8 mouse cellular contexts compared by ENCODE assay signal in genomic region chr10:128148789-128149365, GRCm38 (mm10). TPM values are rescaled to one million over a fixed set of nuclear protein-coding genes. Genes with fewer than 3 reads are reported as not detected.
DNase-seq lines count a peak whose midpoint lies in the region; ATAC-seq and TF ChIP-seq lines count a peak whose summit lies in the region.
"Had no signal": no experiment of that assay in that cellular context is flagged by ENCODE, and none has a peak within 500 bp of the region (broad histone marks: within the 10 kb centered on the region; RNA-seq: fewer than 3 reads in every experiment).

No protein-coding gene starts in this region.

- TF ChIP-seq CTCF in kidney, postnatal 0 days (IDR thresholded peaks at IDR 0.05; ENCODE audit: low read depth), result no peak
- no peak for TF ChIP-seq CTCF in lung, postnatal 0 days (IDR thresholded peaks at IDR 0.05)

- 71% methylated on average over 5 of the region's 5 CpGs for WGBS in kidney, postnatal 0 days
- WGBS in embryonic facial prominence, embryonic 12.5 days, result 91% methylated on average over 5 of the region's 5 CpGs
- WGBS in heart, embryonic 16.5 days, result 79% methylated on average over 5 of the region's 5 CpGs
- 71% methylated on average over 5 of the region's 5 CpGs for WGBS in lung, postnatal 0 days

- H3K4me2 ChIP-seq in kidney, postnatal 0 days (ENCODE audit: low read length), result peak overlapping the region; percentile 18; the same call in 1 of the 2 replicates
- peak overlapping the region; percentile 23; the same call in 1 of the 2 replicates for H3K4me2 ChIP-seq in embryonic facial prominence, embryonic 12.5 days (replicated peaks)
- peak overlapping the region; percentile 44 for H3K4me2 ChIP-seq in heart, embryonic 16.5 days (ENCODE audit: low read depth, low read length)
- peak overlapping the region; percentile 33; the same call in 1 of the 2 replicates for H3K4me2 ChIP-seq in lung, postnatal 0 days (replicated peaks; ENCODE audit: low read depth, low read length)

- DNase-seq in kidney, postnatal 0 days (ENCODE audit: low spot score), result no peak
- no peak for DNase-seq in kidney, adult 8-10 months
- DNase-seq in lung, postnatal 0 days (ENCODE audit: low spot score), result peak; percentile 74
- DNase-seq in testis, postnatal 14 days (ENCODE audit: low spot score), result no peak
- no peak for DNase-seq in T-cell, adult 2 months (ENCODE audit: low spot score)

- H3K9me3 ChIP-seq in kidney, postnatal 0 days (replicated peaks; ENCODE audit: low read length), result no peaks in the 10 kb centered on the region
- no peaks in the 10 kb centered on the region for H3K9me3 ChIP-seq in embryonic facial prominence, embryonic 12.5 days
- no peaks in the 10 kb centered on the region for H3K9me3 ChIP-seq in heart, embryonic 16.5 days (replicated peaks; ENCODE audit: control insufficient read depth, low read length)
- no peaks in the 10 kb centered on the region for H3K9me3 ChIP-seq in lung, postnatal 0 days (ENCODE audit: low read length)
- H3K9me3 ChIP-seq: neural tube, embryonic 13.5 days had no signal

- no peak overlapping the region for H3K4me3 ChIP-seq in kidney, postnatal 0 days (replicated peaks; ENCODE audit: low read depth, low read length)
- H3K4me3 ChIP-seq in embryonic facial prominence, embryonic 12.5 days, result no peak overlapping the region
- H3K4me3 ChIP-seq in heart, embryonic 16.5 days (ENCODE audit: low read length), result no peak overlapping the region
- no peak overlapping the region for H3K4me3 ChIP-seq in lung, postnatal 0 days (ENCODE audit: low read depth, low read length)
- H3K4me3 ChIP-seq: neural tube, embryonic 13.5 days had no signal

- no peak overlapping the region for H3K9ac ChIP-seq in kidney, postnatal 0 days (ENCODE audit: low read depth, low read length)
- H3K9ac ChIP-seq in embryonic facial prominence, embryonic 12.5 days, result no peak overlapping the region
- H3K9ac ChIP-seq in heart, embryonic 16.5 days (ENCODE audit: low read length), result peak overlapping the region; percentile 57
- no peak overlapping the region; the same call in 1 of the 2 replicates for H3K9ac ChIP-seq in lung, postnatal 0 days (replicated peaks; ENCODE audit: low read depth)
- H3K9ac ChIP-seq: neural tube, embryonic 13.5 days had no signal

- no peaks in the 10 kb centered on the region for H3K27me3 ChIP-seq in kidney, postnatal 0 days (ENCODE audit: insufficient read depth, low read length)
- H3K27me3 ChIP-seq in embryonic facial prominence, embryonic 12.5 days, result no peaks in the 10 kb centered on the region
- H3K27me3 ChIP-seq in heart, embryonic 16.5 days (ENCODE audit: control insufficient read depth, insufficient read depth, low read length), result no peaks in the 10 kb centered on the region
- no peaks in the 10 kb centered on the region for H3K27me3 ChIP-seq in lung, postnatal 0 days (replicated peaks; ENCODE audit: insufficient read depth, low read length)
- H3K27me3 ChIP-seq: neural tube, embryonic 13.5 days had no signal

- peaks cover 7% of the 10 kb centered on the region; the same call in 1 of the 2 replicates for H3K4me1 ChIP-seq in kidney, postnatal 0 days (replicated peaks; ENCODE audit: insufficient read depth, low read length)
- peaks cover 8% of the 10 kb centered on the region for H3K4me1 ChIP-seq in embryonic facial prominence, embryonic 12.5 days
- peaks cover 30% of the 10 kb centered on the region for H3K4me1 ChIP-seq in heart, embryonic 16.5 days (ENCODE audit: control insufficient read depth, insufficient read depth, low read length)
- peaks cover 13% of the 10 kb centered on the region; the same call in 1 of the 2 replicates for H3K4me1 ChIP-seq in lung, postnatal 0 days (ENCODE audit: insufficient read depth, low read depth, low read length)
- H3K4me1 ChIP-seq: neural tube, embryonic 13.5 days had no signal

- peak overlapping the region; percentile 80 for H3K27ac ChIP-seq in kidney, postnatal 0 days
- 0 out of 2 replicates have a peak overlapping the region, but pooled peaks have one; percentile 57 for H3K27ac ChIP-seq in embryonic facial prominence, embryonic 12.5 days
- H3K27ac ChIP-seq in heart, embryonic 16.5 days (ENCODE audit: low read length), result peak overlapping the region; percentile 94
- H3K27ac ChIP-seq in lung, postnatal 0 days (ENCODE audit: low read length), result peak overlapping the region; percentile 82

- TF ChIP-seq EP300 in lung, postnatal 0 days (IDR thresholded peaks at IDR 0.05), result no peak

- H3K36me3 ChIP-seq in kidney, postnatal 0 days (ENCODE audit: insufficient read depth, low read length), result peaks cover 11% of the 10 kb centered on the region
- H3K36me3 ChIP-seq in embryonic facial prominence, embryonic 12.5 days, result peaks cover 37% of the 10 kb centered on the region
- peaks cover 13% of the 10 kb centered on the region for H3K36me3 ChIP-seq in heart, embryonic 16.5 days (ENCODE audit: control insufficient read depth, insufficient read depth)
- 0 out of 2 replicates have a peak, but pooled peaks cover 3% of the 10 kb centered on the region for H3K36me3 ChIP-seq in lung, postnatal 0 days (ENCODE audit: insufficient read depth, low read length)
- H3K36me3 ChIP-seq: neural tube, embryonic 13.5 days had no signal

- no peak for ATAC-seq in kidney, postnatal 0 days (replicated peaks; ENCODE audit: low FRiP score, low read depth)
- no peak for ATAC-seq in embryonic facial prominence, embryonic 12.5 days (ENCODE audit: insufficient number of reproducible peaks, insufficient read depth, low FRiP score, low TSS enrichment)
- no peak for ATAC-seq in heart, embryonic 16.5 days (replicated peaks; ENCODE audit: extremely low read depth, insufficient read depth, low FRiP score)
- ATAC-seq in lung, postnatal 0 days, result no peak; the same call in 1 of the 2 replicates

RNA-seq across cellular contexts. Expression of gene Rbms2, which starts 31.2 kb away (rescaled TPM):
- 27.0 and 30.0 TPM in 2 replicates for polyA plus RNA-seq in kidney, postnatal 0 days (2015; fragmentation: Nextera tagmentation; extraction: Ambion mirVana)
- 31.7 and 33.6 TPM in 2 replicates for polyA plus RNA-seq in embryonic facial prominence, embryonic 12.5 days (2016; fragmentation: Nextera tagmentation; extraction: Ambion mirVana)
- 35.8 and 37.7 TPM in 2 replicates for polyA plus RNA-seq in heart, embryonic 16.5 days (2015; fragmentation: Nextera tagmentation; extraction: Ambion mirVana)
- polyA plus RNA-seq in lung, postnatal 0 days (2015; fragmentation: Nextera tagmentation; extraction: Ambion mirVana), result 26.4 and 28.3 TPM in 2 replicates

RNA-seq across cellular contexts. Expression of gene Gls2, which starts 45.4 kb away (rescaled TPM):
- polyA plus RNA-seq in kidney, postnatal 0 days (2015; fragmentation: Nextera tagmentation; extraction: Ambion mirVana), result 0.68 and 0.79 TPM in 2 replicates
- 1.1 and 2.7 TPM in 2 replicates for polyA plus RNA-seq in embryonic facial prominence, embryonic 12.5 days (2016; fragmentation: Nextera tagmentation; extraction: Ambion mirVana)
- 0.88 and 1.0 TPM in 2 replicates for polyA plus RNA-seq in heart, embryonic 16.5 days (2015; fragmentation: Nextera tagmentation; extraction: Ambion mirVana)
- 0.82 and 0.92 TPM in 2 replicates for polyA plus RNA-seq in lung, postnatal 0 days (2015; fragmentation: Nextera tagmentation; extraction: Ambion mirVana)

RNA-seq across cellular contexts. Expression of gene Baz2a, which starts 57.5 kb away (rescaled TPM):
- polyA plus RNA-seq in kidney, postnatal 0 days (2015; fragmentation: Nextera tagmentation; extraction: Ambion mirVana), result 9.8 and 11.3 TPM in 2 replicates
- polyA plus RNA-seq in embryonic facial prominence, embryonic 12.5 days (2016; fragmentation: Nextera tagmentation; extraction: Ambion mirVana), result 9.0 and 9.1 TPM in 2 replicates
- 6.6 and 8.5 TPM in 2 replicates for polyA plus RNA-seq in heart, embryonic 16.5 days (2015; fragmentation: Nextera tagmentation; extraction: Ambion mirVana)
- polyA plus RNA-seq in lung, postnatal 0 days (2015; fragmentation: Nextera tagmentation; extraction: Ambion mirVana), result 11.2 and 11.4 TPM in 2 replicates
